In the genomic region with DNA sequence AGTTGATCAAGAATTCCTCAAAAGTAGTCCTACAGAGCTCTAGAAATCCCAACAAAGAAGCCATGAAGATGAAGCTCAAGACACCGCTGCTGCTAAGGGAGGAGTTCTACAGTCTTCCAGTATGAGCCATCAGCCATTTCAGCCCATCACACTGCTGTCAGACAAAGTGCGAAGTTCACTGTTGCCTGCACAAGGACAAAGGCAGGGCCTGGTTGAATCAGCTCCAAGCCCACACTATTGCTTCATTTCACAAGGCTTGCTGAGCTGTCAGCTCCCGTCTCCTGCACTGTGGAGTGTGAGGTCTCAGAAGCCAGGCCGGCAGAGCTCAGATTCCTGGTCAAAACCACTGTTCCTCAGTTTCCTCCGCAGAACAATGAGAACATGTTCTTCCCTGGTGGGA, we compare ENCODE assay signal across 23 mouse cellular contexts. TPM values are rescaled to one million over a fixed set of nuclear protein-coding genes. Genes with fewer than 3 reads are reported as not detected.
DNase-seq lines count a peak whose midpoint lies in the region; ATAC-seq and TF ChIP-seq lines count a peak whose summit lies in the region.
"Had no signal": no experiment of that assay in that cellular context is flagged by ENCODE, and none has a peak within 500 bp of the region (broad histone marks: within the 10 kb centered on the region; RNA-seq: fewer than 3 reads in every experiment).

No protein-coding gene starts in this region.

- no peak overlapping the region for H3K27ac ChIP-seq in kidney, adult 2 months (ENCODE audit: insufficient read depth, low read depth, low read length)
- no peak overlapping the region for H3K27ac ChIP-seq in liver, embryonic 16.5 days (ENCODE audit: low read length)
- H3K27ac ChIP-seq in liver, embryonic 12.5 days: no peak overlapping the region
- H3K27ac ChIP-seq: embryonic facial prominence, embryonic 10.5 days; forebrain, embryonic 12.5 days; hindbrain, embryonic 13.5 days; limb, embryonic 12.5 days; neural tube, embryonic 15.5 days had no signal

- H3K27me3 ChIP-seq in kidney, adult 2 months (replicated peaks; ENCODE audit: control insufficient read depth, insufficient read depth, low read length): no peaks in the 10 kb centered on the region
- H3K27me3 ChIP-seq in liver, embryonic 16.5 days (ENCODE audit: control insufficient read depth, insufficient read depth, low read depth, low read length): no peaks in the 10 kb centered on the region
- H3K27me3 ChIP-seq in liver, embryonic 12.5 days (replicated peaks): no peaks in the 10 kb centered on the region
- H3K27me3 ChIP-seq: CH12.LX; forebrain, embryonic 12.5 days; hindbrain, embryonic 13.5 days; limb, embryonic 12.5 days; neural tube, embryonic 15.5 days had no signal

- ATAC-seq in liver, embryonic 16.5 days (ENCODE audit: low read depth): peak; percentile 71
- ATAC-seq in liver, embryonic 12.5 days: no peak
- ATAC-seq: inflammation-experienced regulatory T-cells, adult 6 months; midbrain, embryonic 16.5 days had no signal

- DNase-seq in kidney, adult 2 months: peak; percentile 82
- DNase-seq in kidney, postnatal 14 days: no peak
- peak; percentile 53 for DNase-seq in adrenal gland, adult 8-10 months
- DNase-seq in yolk sac, embryonic 10.5 days (ENCODE audit: low spot score): peak; percentile 32
- DNase-seq in layer of hippocampus, adult 11-12 months (ENCODE audit: low spot score): no peak
- DNase-seq: cerebellum, adult 8-10 months; heart, postnatal 10 days; lung, adult 18-20 months; spleen, adult 18-20 months had no signal

- H3K4me2 ChIP-seq in liver, embryonic 16.5 days (ENCODE audit: low read depth, low read length): no peak overlapping the region
- H3K4me2 ChIP-seq in liver, embryonic 12.5 days: no peak overlapping the region
- H3K4me2 ChIP-seq: forebrain, embryonic 12.5 days; heart, embryonic 11.5 days; hindbrain, embryonic 13.5 days; limb, embryonic 12.5 days; neural tube, embryonic 15.5 days had no signal

- no peak for TF ChIP-seq CTCF in kidney, adult 2 months (conservative IDR thresholded peaks at IDR 0.05; ENCODE audit: insufficient read depth, insufficient read length, low read depth, low read length)

- no peak overlapping the region for H3K4me3 ChIP-seq in kidney, adult 2 months (ENCODE audit: insufficient read depth, low read depth, low read length)
- H3K4me3 ChIP-seq in liver, embryonic 16.5 days (ENCODE audit: low read depth, low read length): no peak overlapping the region
- no peak overlapping the region for H3K4me3 ChIP-seq in liver, embryonic 12.5 days
- H3K4me3 ChIP-seq: embryonic facial prominence, embryonic 10.5 days; forebrain, embryonic 12.5 days; hindbrain, embryonic 13.5 days; limb, embryonic 12.5 days; megakaryocyte, embryonic 14.5 days; neural tube, embryonic 15.5 days had no signal

- no peaks in the 10 kb centered on the region for H3K9me3 ChIP-seq in liver, embryonic 16.5 days (replicated peaks; ENCODE audit: control insufficient read depth, low read length)
- H3K9me3 ChIP-seq in liver, embryonic 12.5 days (replicated peaks): 0 out of 2 replicates have a peak, but pooled peaks cover under 1% of the 10 kb centered on the region
- H3K9me3 ChIP-seq: embryonic facial prominence, embryonic 10.5 days; forebrain, embryonic 12.5 days; limb, embryonic 12.5 days; neural tube, embryonic 15.5 days had no signal

- no peak overlapping the region for H3K9ac ChIP-seq in liver, embryonic 16.5 days (ENCODE audit: low read depth, low read length)
- no peak overlapping the region for H3K9ac ChIP-seq in liver, embryonic 12.5 days
- H3K9ac ChIP-seq: forebrain, embryonic 12.5 days; hindbrain, embryonic 13.5 days; limb, embryonic 12.5 days; neural tube, embryonic 15.5 days had no signal

- WGBS in kidney, adult 2 months: 64% methylated on average over 5 of the region's 5 CpGs
- 56% methylated on average over 5 of the region's 5 CpGs for WGBS in liver, embryonic 16.5 days (ENCODE audit: insufficient replicate concordance)
- whole genome bisulfite sequencing in liver, embryonic 12.5 days (ENCODE audit: insufficient replicate concordance): 71% methylated on average over 5 of the region's 5 CpGs

- H3K36me3 ChIP-seq in kidney, adult 2 months (ENCODE audit: control insufficient read depth, insufficient read depth, low read length): no peaks in the 10 kb centered on the region
- no peaks in the 10 kb centered on the region for H3K36me3 ChIP-seq in liver, embryonic 16.5 days (ENCODE audit: control insufficient read depth, insufficient read depth)
- no peaks in the 10 kb centered on the region for H3K36me3 ChIP-seq in liver, embryonic 12.5 days
- H3K36me3 ChIP-seq: embryonic facial prominence, embryonic 10.5 days; forebrain, embryonic 12.5 days; hindbrain, embryonic 13.5 days; limb, embryonic 12.5 days; neural tube, embryonic 15.5 days had no signal

- H3K4me1 ChIP-seq in kidney, adult 2 months (ENCODE audit: control insufficient read depth, insufficient read depth, low read length): no peaks in the 10 kb centered on the region
- no peaks in the 10 kb centered on the region for H3K4me1 ChIP-seq in liver, embryonic 16.5 days (ENCODE audit: control insufficient read depth, low read depth, low read length)
- no peaks in the 10 kb centered on the region for H3K4me1 ChIP-seq in liver, embryonic 12.5 days
- H3K4me1 ChIP-seq: embryonic facial prominence, embryonic 10.5 days; forebrain, embryonic 12.5 days; hindbrain, embryonic 13.5 days; limb, embryonic 12.5 days; neural tube, embryonic 15.5 days had no signal

- TF ChIP-seq POLR2A in kidney, adult 2 months (IDR thresholded peaks at IDR 0.05; ENCODE audit: low read depth, low read length): no peak

RNA-seq across cellular contexts. Expression of gene Npas2, which starts 49.9 kb away (rescaled TPM):
- 4.4 and 4.5 TPM in 2 replicates for polyA plus RNA-seq in kidney, adult 2 months (2012; rRNA removed)
- 0.42 TPM in 2 replicates for polyA plus RNA-seq in liver, embryonic 16.5 days (2015; fragmentation: Nextera tagmentation; extraction: Ambion mirVana)
- polyA plus RNA-seq in liver, embryonic 12.5 days (2016; fragmentation: Nextera tagmentation; extraction: Ambion mirVana): 0.06 and 0.18 TPM in 2 replicates
- 1 to 10 TPM in 3 of 4 experiments, under 1 TPM in 1; 0.80 to 1.5 (median 1.3) TPM for total RNA-seq in adrenal gland, adult 8-10 months (2022)
- total RNA-seq: CH12.LX; granulocyte monocyte progenitor cell, adult 5-6 weeks; MEL had no signal

Comparison
In these comparisons a context has a peak if more than half of its experiments do, and no peak if none do; other contexts are left out.
1. DNase-seq: peak in kidney, adult 2 months (single experiment), adrenal gland, adult 8-10 months (single experiment) and yolk sac, embryonic 10.5 days (single experiment); none in kidney, postnatal 14 days (single experiment) and layer of hippocampus, adult 11-12 months (single experiment).